15 mouse cellular contexts compared by ENCODE assay signal in the genomic region with DNA sequence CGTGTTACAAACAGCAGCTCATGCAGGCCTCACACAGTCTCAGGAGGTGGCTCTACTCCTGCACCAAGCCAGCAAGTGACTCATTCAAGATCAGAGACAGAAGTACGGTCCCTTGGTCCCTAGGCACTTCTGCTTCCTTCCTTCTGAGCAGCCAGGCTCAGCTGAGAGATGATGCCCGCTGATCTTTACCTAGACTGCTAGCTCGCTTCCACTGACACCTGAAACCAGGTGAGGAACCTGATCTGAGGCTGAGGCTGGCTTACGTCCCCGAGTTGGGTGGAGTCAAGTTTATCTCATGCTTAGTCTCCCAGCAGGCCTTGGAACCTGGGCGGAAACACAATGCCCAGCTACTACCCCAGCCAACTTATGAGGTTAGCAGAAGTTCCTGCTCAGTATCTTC. TPM values are rescaled to one million over a fixed set of nuclear protein-coding genes. Genes with fewer than 3 reads are reported as not detected.
A peak's percentile ranks its signal among the peaks of the same experiment; 100 is the strongest.
DNase-seq lines count a peak whose midpoint lies in the region; ATAC-seq lines count a peak whose summit lies in the region.
"Had no signal": no experiment of that assay in that cellular context is flagged by ENCODE, and none has a peak within 500 bp of the region (broad histone marks: within the 10 kb centered on the region; RNA-seq: fewer than 3 reads in every experiment).

No protein-coding gene starts in this region.

- H3K4me1 ChIP-seq in heart, embryonic 11.5 days (ENCODE audit: control insufficient read depth, insufficient read depth, low read length): peaks cover 14% of the 10 kb centered on the region

- no peak overlapping the region for H3K4me3 ChIP-seq in heart, embryonic 11.5 days (ENCODE audit: low read depth, low read length)
- H3K4me3 ChIP-seq: embryonic facial prominence, embryonic 15.5 days; hindbrain, embryonic 12.5 days; midbrain, embryonic 12.5 days had no signal

- WGBS in heart, embryonic 11.5 days (ENCODE audit: insufficient replicate concordance): 54% methylated on average over 7 of the region's 7 CpGs

- no peak overlapping the region for H3K4me2 ChIP-seq in heart, embryonic 11.5 days
- H3K4me2 ChIP-seq: embryonic facial prominence, embryonic 15.5 days; hindbrain, embryonic 12.5 days; midbrain, embryonic 12.5 days had no signal

- no peaks in the 10 kb centered on the region for H3K36me3 ChIP-seq in heart, embryonic 11.5 days (ENCODE audit: control insufficient read depth, insufficient read depth, low read length)
- H3K36me3 ChIP-seq in splenic B cell, adult 2 months (ENCODE audit: control insufficient read depth, insufficient read depth, low read length, poor library complexity, severe bottlenecking): no peaks in the 10 kb centered on the region
- H3K36me3 ChIP-seq: embryonic facial prominence, embryonic 15.5 days; hindbrain, embryonic 12.5 days; midbrain, embryonic 12.5 days had no signal

- intact Hi-C loops in left cerebral cortex, postnatal 4 days (cut with DNase I): no loop called here

- no peaks in the 10 kb centered on the region for H3K9me3 ChIP-seq in heart, embryonic 11.5 days (replicated peaks; ENCODE audit: control insufficient read depth, low read length)
- H3K9me3 ChIP-seq: embryonic facial prominence, embryonic 15.5 days; hindbrain, embryonic 12.5 days; midbrain, embryonic 12.5 days had no signal

- H3K27me3 ChIP-seq in heart, embryonic 11.5 days (ENCODE audit: control insufficient read depth, insufficient read depth, low read length): no peaks in the 10 kb centered on the region
- no peaks in the 10 kb centered on the region for H3K27me3 ChIP-seq in splenic B cell, adult 2 months (ENCODE audit: control insufficient read depth, insufficient read depth, low read length, poor library complexity, severe bottlenecking)
- H3K27me3 ChIP-seq: embryonic facial prominence, embryonic 15.5 days; hindbrain, embryonic 12.5 days; midbrain, embryonic 12.5 days had no signal

- DNase-seq in heart, adult 11 months: peak; percentile 91
- DNase-seq in splenic B cell, adult 2 months (ENCODE audit: low read depth, low spot score): peak; percentile 80
- DNase-seq in left cerebral cortex, postnatal 4 days: no peak
- no peak for DNase-seq in retina, postnatal 1 day
- DNase-seq in kidney, postnatal 4 days: no peak
- DNase-seq: cerebellum, adult 11-12 months; gastrocnemius, postnatal 36 days; kidney, adult 18-20 months had no signal

- no peak overlapping the region for H3K9ac ChIP-seq in heart, embryonic 11.5 days (ENCODE audit: low read depth, low read length)
- H3K9ac ChIP-seq: embryonic facial prominence, embryonic 15.5 days; hindbrain, embryonic 12.5 days; midbrain, embryonic 12.5 days had no signal

- no peak for ATAC-seq in heart, embryonic 11.5 days (replicated peaks; ENCODE audit: insufficient number of reproducible peaks, low FRiP score, low TSS enrichment)
- peak; percentile 68 for ATAC-seq in CD4-positive, CD25-positive, alpha-beta regulatory T cell, adult 4 months
- ATAC-seq in granulocyte monocyte progenitor cell, adult 5-6 weeks (replicated peaks; ENCODE audit: poor library complexity, severe bottlenecking): peak; percentile 52
- ATAC-seq: forebrain, embryonic 16.5 days had no signal

- no peak overlapping the region for H3K27ac ChIP-seq in heart, embryonic 11.5 days (ENCODE audit: low read depth, low read length)
- H3K27ac ChIP-seq: embryonic facial prominence, embryonic 15.5 days; hindbrain, embryonic 12.5 days; midbrain, embryonic 12.5 days had no signal

RNA-seq across cellular contexts. Expression of a gene that starts 9.8 kb away (rescaled TPM):
- 3.1 and 3.9 TPM in 2 replicates for polyA plus RNA-seq in heart, embryonic 11.5 days (2014; fragmentation: Nextera tagmentation; extraction: Ambion mirVana)
- polyA plus RNA-seq in CD4-positive, CD25-positive, alpha-beta regulatory T cell, adult 4 months (2017; shearing (Covaris generic)): 100 to 1,000 TPM in 1 of 2 experiments, 10 to 100 TPM in 1; 67.6 to 113 TPM
- total RNA-seq in granulocyte monocyte progenitor cell, adult 5-6 weeks (2014; fragmentation: Nextera tagmentation): 43.5 and 54.8 TPM in 2 replicates
- total RNA-seq in granulocyte monocyte progenitor cell, adult 5-6 weeks (2017): 57.9 and 76.3 TPM in 2 replicates
- total RNA-seq in left cerebral cortex, postnatal 4 days (2021): 10 to 100 TPM; 48.7 to 52.5 TPM

Comparison
In these comparisons a context has a peak if more than half of its experiments do, and no peak if none do; other contexts are left out.
1. DNase-seq: peak in heart, adult 11 months (single experiment) and splenic B cell, adult 2 months (single experiment); none in left cerebral cortex, postnatal 4 days (single experiment), retina, postnatal 1 day (single experiment) and kidney, postnatal 4 days (0 of 2).